Mouse (Mus musculus): Measurements from ENCODE around the gene Gm20498. TPM values are rescaled to one million over a fixed set of nuclear protein-coding genes. Genes with fewer than 3 reads are reported as not detected.
"Not testable (repeated sequence)": the region's sequence is repeated elsewhere in the genome, so short reads cannot be mapped to it uniquely, and the experiment has no call there.

Gm20498 gene
- polyA plus RNA-seq (2016; fragmentation: Nextera tagmentation; extraction: Ambion mirVana): 30.5 and 30.9 TPM in 2 replicates

DNA sequence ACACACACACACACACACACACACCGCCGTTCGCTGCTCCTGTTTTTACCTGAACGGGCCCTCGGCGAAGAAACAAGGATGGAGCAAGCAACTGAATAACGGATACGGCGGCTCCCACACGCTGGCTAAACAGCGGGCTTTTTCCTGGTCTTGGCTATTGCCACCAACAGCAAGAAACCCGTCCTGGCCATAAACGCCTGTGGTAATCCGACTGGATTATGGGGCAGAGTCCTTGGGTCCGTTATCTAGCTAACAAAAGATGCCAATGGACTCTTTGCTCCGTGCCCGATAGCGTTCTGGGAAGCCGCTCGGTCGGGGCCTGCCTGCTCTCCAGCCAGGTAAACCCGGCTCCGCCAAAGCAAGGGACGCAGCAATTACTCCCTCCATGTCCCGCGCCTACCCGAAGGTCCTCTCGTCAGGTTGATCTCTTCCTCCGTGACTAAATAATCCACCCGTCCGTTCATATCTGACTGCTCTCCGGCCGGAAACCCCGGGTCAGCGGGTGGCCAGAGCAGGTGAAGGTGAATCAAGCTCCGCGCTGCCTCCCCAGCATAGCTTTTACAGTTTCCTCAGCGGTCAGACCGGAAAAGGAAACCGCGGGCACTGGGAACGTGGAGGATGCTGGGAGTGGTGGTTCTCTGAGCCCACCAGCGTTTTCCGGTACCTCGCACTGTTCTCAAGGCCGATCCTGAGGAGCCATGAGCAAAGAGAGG is at the start of gene Gm20498, which contains the start of gene Synj2bp:
Gene Gm20498 (minus strand): TSS at position 590 of the 713 bp plus-strand sequence.
Gene Synj2bp (minus strand): TSS at position 596 of the 713 bp plus-strand sequence.
- Histone ChIP-seq H3K9me3 (no peaks in the 10 kb centered on the region), H3K4me2 (replicated peaks) (peak within 1 kb of the TSS; percentile 83), H3K4me3 (peak within 1 kb of the TSS; percentile 75), H3K36me3 (no peaks in the 10 kb centered on the region), H3K9ac (peak within 1 kb of the TSS; percentile 68), H3K4me1 (no peaks in the 10 kb centered on the region; the same call in 1 of the 2 replicates), H3K27me3 (replicated peaks) (no peaks in the 10 kb centered on the region), H3K27ac (no peak within 1 kb of the TSS)
- ATAC-seq (ENCODE audit: low FRiP score, low read depth): peak; percentile 91
- under 1% methylated on average over 46 of the region's 46 CpGs for WGBS

DNA sequence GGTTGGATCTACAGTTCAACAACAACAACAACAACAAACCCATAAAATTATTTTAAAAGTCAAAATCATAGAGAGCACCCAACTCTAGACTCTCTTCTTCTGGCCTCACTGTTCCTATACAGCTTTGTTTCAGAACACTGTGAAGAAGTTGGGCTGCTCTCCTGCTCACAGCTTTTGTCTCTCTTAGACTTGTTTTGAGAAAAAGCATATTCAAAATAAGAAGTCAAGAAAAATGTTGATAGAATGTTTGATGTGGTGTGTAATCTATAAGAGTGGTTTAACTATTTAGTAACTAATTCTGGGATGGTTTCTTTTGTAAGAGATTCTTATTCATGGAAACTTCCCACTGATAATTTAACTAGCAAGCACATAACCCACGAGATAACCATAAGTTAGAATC is 35.7 kb upstream of the Gm20498 start, which contains the start of gene Adam21:
Gene Adam21 (minus strand): TSS at position 101 of the 400 bp plus-strand sequence.
- no peak for ATAC-seq (ENCODE audit: low FRiP score, low read depth)
- Histone ChIP-seq H3K9me3 (no peaks in the 10 kb centered on the region), H3K4me2 (replicated peaks) (no peak within 1 kb of the TSS), H3K9ac (no peak within 1 kb of the TSS), H3K4me1 (no peaks in the 10 kb centered on the region), H3K27me3 (replicated peaks) (no peaks in the 10 kb centered on the region), H3K36me3 (peaks cover 16% of the 10 kb centered on the region), H3K4me3 (no peak within 1 kb of the TSS), H3K27ac (no peak within 1 kb of the TSS)
- 90% methylated on average over 1 of the region's 1 CpGs for WGBS

DNA sequence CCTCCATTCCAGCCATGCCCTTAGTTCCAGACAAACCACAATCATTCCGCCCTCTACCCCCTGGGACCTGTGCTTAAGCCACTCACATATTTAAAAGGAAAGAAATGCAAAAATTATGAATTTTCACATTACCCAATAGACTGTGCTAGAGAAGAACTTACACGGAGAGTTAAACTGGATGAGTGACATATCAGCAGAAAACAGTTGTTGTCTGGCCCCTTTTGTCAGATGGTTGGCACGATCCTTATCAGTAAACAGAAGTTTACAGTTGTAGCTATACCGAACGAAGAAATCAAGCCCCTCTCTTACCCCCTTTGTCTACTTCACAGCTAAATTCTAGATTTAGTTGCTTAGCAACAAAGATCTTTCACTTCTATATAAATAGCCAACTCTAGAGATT is 35.2 kb upstream of the Gm20498 start:
- ATAC-seq (ENCODE audit: low FRiP score, low read depth): no peak
- Histone ChIP-seq H3K4me3 (no peak overlapping the region), H3K4me1 (no peaks in the 10 kb centered on the region), H3K27me3 (replicated peaks) (no peaks in the 10 kb centered on the region), H3K36me3 (peaks cover 13% of the 10 kb centered on the region), H3K27ac (no peak overlapping the region), H3K9me3 (no peaks in the 10 kb centered on the region), H3K9ac (no peak overlapping the region), H3K4me2 (replicated peaks) (no peak overlapping the region)
- 92% methylated on average over 5 of the region's 5 CpGs for WGBS

DNA sequence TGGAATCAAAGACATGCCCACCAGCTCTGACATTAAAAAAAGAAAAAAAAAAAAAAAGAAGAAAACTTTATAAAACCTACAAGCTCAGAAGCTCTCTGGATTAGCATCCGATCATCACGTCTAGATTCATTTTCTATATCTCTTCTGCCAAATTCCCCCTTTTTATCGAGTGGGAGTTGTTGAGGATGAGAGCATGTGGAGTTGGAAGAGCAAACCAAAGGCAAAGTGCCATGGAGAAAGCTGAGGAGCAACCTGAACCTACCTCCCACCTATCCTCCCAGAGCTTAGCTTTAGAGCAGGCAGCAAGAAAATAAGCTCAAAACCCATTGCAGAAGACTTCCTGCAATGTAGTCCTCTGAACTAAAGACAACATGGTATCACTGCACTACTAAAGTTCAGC is 31.5 kb upstream of the Gm20498 start:
- WGBS: 98% methylated on average over 3 of the region's 3 CpGs

DNA sequence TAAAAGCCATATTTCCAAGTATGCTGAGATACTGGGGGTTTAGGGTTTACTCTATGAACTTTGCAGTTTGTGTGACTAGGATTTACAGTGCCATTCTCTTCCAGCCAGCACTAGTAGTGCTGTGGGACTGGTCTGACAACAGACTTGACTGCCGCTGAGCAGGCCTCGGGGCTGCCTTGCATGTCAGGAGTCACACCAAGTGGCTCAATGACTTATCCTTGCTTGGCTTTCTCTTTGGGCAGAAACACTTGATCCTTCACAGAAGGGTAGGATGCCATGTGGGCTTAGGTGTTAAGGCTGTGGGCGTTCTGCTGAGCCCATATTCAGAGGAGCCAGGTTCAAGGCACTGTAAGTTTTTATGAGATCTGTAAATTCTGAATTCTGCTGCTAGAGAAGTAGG is 16.6 kb upstream of the Gm20498 start:
- no peaks in the 10 kb centered on the region for H3K36me3 ChIP-seq
- ATAC-seq (ENCODE audit: low FRiP score, low read depth): no peak
- H3K4me2 ChIP-seq (replicated peaks): no peak overlapping the region
- H3K9ac ChIP-seq: no peak overlapping the region
- WGBS: 92% methylated on average over 3 of the region's 3 CpGs
- no peaks in the 10 kb centered on the region for H3K9me3 ChIP-seq
- no peak overlapping the region for H3K4me3 ChIP-seq
- H3K27ac ChIP-seq: no peak overlapping the region
- no peaks in the 10 kb centered on the region for H3K4me1 ChIP-seq
- no peaks in the 10 kb centered on the region for H3K27me3 ChIP-seq (replicated peaks)

More for the DNA sequence above, 31.5 kb upstream of the Gm20498 start:
- Histone ChIP-seq H3K36me3 (no peaks in the 10 kb centered on the region), H3K27me3 (replicated peaks) (no peaks in the 10 kb centered on the region), H3K9ac (no peak overlapping the region), H3K4me2 (replicated peaks) (no peak overlapping the region), H3K4me3 (no peak overlapping the region), H3K9me3 (no peaks in the 10 kb centered on the region), H3K27ac (no peak overlapping the region), H3K4me1 (no peaks in the 10 kb centered on the region)
- no peak for ATAC-seq (ENCODE audit: low FRiP score, low read depth)

DNA sequence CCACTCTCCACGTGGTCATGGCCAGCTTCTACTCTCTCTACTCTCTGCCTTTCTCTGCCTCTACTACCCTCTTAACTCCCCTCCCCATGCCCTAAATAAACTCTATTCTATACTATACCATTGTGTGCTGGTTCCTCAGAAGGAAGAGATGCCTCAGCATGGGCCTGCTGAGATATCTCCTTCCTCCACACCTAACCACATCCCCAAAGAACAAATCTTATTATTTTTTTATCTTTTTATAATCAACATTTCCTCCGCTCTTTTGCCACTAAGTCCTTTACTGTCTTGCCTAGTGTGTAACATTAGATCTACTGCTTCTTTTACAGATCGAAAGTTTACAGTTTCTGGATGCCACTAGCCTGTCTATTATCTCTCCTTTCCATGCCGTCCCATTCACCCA is 14.5 kb upstream of the Gm20498 start:
- Histone ChIP-seq H3K36me3 (no peaks in the 10 kb centered on the region), H3K9ac (no peak overlapping the region), H3K9me3 (no peaks in the 10 kb centered on the region), H3K4me1 (no peaks in the 10 kb centered on the region), H3K27ac (no peak overlapping the region), H3K27me3 (replicated peaks) (no peaks in the 10 kb centered on the region), H3K4me2 (replicated peaks) (no peak overlapping the region), H3K4me3 (no peak overlapping the region)
- ATAC-seq (ENCODE audit: low FRiP score, low read depth): no peak
- WGBS: 69% methylated on average over 4 of the region's 4 CpGs

DNA sequence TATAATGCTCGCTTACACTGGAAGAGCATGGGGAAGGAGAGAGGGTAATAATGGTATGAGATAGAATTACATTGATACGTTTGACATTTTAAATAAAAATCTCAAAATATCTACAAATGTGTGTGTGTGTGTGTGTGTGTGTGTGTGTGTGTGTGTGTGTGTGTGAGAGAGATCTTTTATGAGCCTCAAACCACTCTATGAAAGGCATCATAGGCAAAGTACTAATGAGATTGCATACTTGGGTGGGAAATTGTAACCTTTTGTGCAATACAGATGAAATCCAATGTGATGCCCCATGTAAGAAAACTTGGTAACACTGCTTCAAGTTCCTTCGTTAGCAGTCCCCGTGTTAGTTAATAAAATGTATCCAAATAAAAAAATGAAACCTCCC is 319 bp upstream of the Gm20498 start:
- no peaks in the 10 kb centered on the region for H3K36me3 ChIP-seq
- no peak overlapping the region for H3K27ac ChIP-seq
- peak; percentile 13; the same call in 1 of the 2 replicates for ATAC-seq (ENCODE audit: low FRiP score, low read depth)
- H3K27me3 ChIP-seq (replicated peaks): no peaks in the 10 kb centered on the region
- no peaks in the 10 kb centered on the region; the same call in 1 of the 2 replicates for H3K4me1 ChIP-seq
- peak overlapping the region; percentile 75 for H3K4me3 ChIP-seq
- peak overlapping the region; percentile 68 for H3K9ac ChIP-seq
- no peaks in the 10 kb centered on the region for H3K9me3 ChIP-seq
- 37% methylated on average over 4 of the region's 4 CpGs for WGBS
- H3K4me2 ChIP-seq (replicated peaks): peak overlapping the region; percentile 83

DNA sequence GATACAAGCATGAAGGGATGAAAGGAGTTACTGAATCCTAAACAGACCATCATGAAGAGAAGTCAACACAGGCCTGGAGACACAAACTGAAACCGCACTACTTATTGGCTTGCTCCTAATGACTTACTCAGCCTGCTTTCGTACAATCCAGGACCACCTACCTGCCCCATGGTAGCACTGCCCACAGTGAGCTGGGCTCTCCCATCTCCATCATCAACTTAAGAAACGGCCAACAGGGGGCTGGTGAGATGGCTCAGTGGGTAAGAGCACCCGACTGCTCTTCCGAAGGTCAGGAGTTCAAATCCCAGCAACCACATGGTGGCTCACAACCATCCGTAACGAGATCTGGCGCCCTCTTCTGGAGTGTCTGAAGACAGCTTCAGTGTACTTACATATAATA is 2.1 kb downstream of the Gm20498 start:
- H3K36me3 ChIP-seq; H3K4me2 ChIP-seq (replicated peaks); H3K27ac ChIP-seq; ATAC-seq (ENCODE audit: low FRiP score, low read depth); H3K4me3 ChIP-seq; H3K27me3 ChIP-seq (replicated peaks); H3K9me3 ChIP-seq; H3K9ac ChIP-seq; H3K4me1 ChIP-seq: not testable (repeated sequence)
- WGBS: 68% methylated on average over 8 of the region's 8 CpGs

DNA sequence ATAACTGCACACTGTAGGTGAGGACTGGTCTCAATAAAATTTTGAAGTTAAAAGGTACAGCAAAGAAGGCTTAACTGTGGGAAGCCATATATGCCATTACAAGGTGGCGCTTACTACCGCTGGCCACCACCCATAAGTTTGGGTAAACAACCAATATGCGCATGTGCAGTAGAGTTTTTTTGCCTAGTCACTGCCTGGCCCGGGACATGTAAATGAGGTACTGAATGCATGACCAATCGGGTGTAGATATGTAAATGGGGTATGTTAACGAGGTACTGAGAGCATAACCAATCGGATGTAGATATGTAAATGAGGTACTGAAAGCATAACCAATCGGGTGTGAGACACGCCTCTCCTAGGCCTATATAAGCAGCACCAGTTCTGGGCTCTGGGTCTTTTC is 35.8 kb downstream of the Gm20498 start:
- not testable (repeated sequence) for H3K4me1 ChIP-seq; H3K27ac ChIP-seq; H3K9ac ChIP-seq; ATAC-seq (ENCODE audit: low FRiP score, low read depth); H3K4me2 ChIP-seq (replicated peaks); H3K4me3 ChIP-seq; H3K27me3 ChIP-seq (replicated peaks); H3K9me3 ChIP-seq
- WGBS: 92% methylated on average over 9 of the region's 9 CpGs
- peaks cover 10% of the 10 kb centered on the region; the same call in 1 of the 2 replicates for H3K36me3 ChIP-seq

DNA sequence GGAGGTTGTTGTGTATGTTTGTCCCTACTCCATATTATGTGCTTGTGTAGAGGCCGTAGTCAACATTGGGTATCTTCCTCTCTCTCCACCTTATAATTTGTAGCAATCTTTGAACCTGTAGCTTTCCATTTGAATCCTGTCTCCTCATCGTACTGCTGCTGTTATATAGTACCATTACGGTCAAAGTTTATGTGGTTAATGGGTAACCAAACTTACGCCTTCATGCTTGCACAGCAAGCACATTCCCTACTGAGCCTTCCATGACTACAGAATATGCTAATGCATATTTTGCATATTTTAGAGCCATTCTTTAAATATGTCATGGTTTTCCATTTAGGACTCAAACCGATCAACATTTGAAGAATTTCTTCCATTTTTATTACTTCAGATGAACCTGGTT is 42.2 kb downstream of the Gm20498 start:
- Histone ChIP-seq H3K9me3 (no peaks in the 10 kb centered on the region), H3K4me3 (no peak overlapping the region), H3K9ac (no peak overlapping the region), H3K27ac (no peak overlapping the region), H3K36me3 (0 out of 2 replicates have a peak, but pooled peaks cover 4% of the 10 kb centered on the region), H3K27me3 (replicated peaks) (no peaks in the 10 kb centered on the region), H3K4me1 (no peaks in the 10 kb centered on the region), H3K4me2 (replicated peaks) (no peak overlapping the region)
- no peak for ATAC-seq (ENCODE audit: low FRiP score, low read depth)
- WGBS: 92% methylated on average over 5 of the region's 5 CpGs

DNA sequence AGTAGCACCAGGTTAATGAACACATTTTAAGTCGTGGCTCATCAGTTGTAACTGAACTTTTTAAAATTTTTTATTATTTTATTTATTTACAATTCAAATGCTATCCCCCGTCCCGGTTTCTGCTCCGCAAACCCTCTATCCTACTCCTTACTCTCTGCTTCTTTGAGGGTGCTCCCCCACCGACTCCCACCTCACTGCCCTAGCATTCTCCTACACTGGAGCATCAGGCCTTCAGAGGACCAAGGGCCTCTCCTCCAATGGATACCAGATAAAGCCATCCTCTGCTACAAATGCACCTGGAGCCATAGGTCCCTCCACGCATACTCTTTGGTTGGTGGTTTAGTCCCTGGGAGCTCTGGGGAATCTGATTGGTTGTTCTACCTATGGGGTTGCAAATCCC is 47.4 kb downstream of the Gm20498 start:
- peak overlapping the region; percentile 67 for H3K4me3 ChIP-seq
- no peaks in the 10 kb centered on the region for H3K9me3 ChIP-seq
- WGBS: 45% methylated on average over 6 of the region's 6 CpGs
- no peaks in the 10 kb centered on the region for H3K27me3 ChIP-seq (replicated peaks)
- H3K4me2 ChIP-seq (replicated peaks): peak overlapping the region; percentile 62
- H3K9ac ChIP-seq: no peak overlapping the region; the same call in 1 of the 2 replicates
- H3K27ac ChIP-seq: no peak overlapping the region
- no peaks in the 10 kb centered on the region for H3K36me3 ChIP-seq
- peak; percentile 48; the same call in 1 of the 2 replicates for ATAC-seq (ENCODE audit: low FRiP score, low read depth)
- peaks cover 2% of the 10 kb centered on the region; the same call in 1 of the 2 replicates for H3K4me1 ChIP-seq

DNA sequence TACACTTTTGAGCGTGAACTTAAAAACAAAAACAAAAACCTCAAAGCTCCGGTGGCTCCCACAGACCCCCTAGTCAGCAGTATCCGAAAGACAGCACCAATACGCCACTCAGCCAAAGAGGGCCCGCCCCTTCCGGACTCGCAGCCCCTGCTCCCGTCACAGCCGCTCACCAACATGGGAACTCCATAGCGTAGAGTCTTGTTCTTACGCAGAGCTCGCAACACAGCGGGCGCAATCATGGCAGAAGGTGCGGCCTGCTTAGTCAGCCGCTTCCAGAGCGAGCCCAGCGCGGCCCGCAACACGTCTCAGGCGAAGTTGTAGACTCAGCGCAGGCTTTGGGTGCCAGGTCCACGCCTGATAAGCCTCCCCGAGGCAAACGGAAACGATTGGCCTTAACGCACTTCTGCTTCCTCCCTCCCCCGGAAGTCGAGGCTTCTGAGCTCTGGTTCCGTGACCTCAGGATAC is 47.9 kb downstream of the Gm20498 start, which contains the start of gene Cox16:
Gene Cox16 (minus strand): TSS at position 401 of the 465 bp plus-strand sequence.
- Histone ChIP-seq H3K27ac (peak within 1 kb of the TSS; percentile 76), H3K9ac (peak within 1 kb of the TSS; percentile 62), H3K4me2 (replicated peaks) (peak within 1 kb of the TSS; percentile 62), H3K4me1 (peaks cover 2% of the 10 kb centered on the region; the same call in 1 of the 2 replicates), H3K9me3 (no peaks in the 10 kb centered on the region), H3K4me3 (peak within 1 kb of the TSS; percentile 67), H3K27me3 (replicated peaks) (no peaks in the 10 kb centered on the region), H3K36me3 (no peaks in the 10 kb centered on the region)
- peak; percentile 98 for ATAC-seq (ENCODE audit: low FRiP score, low read depth)
- under 1% methylated on average over 31 of the region's 31 CpGs for WGBS
